Mouse (Mus musculus): ENCODE data around the gene Tgfbr3l. TPM values are rescaled to one million over a fixed set of nuclear protein-coding genes. Genes with fewer than 3 reads are reported as not detected.
"Not testable (repeated sequence)": the region's sequence is repeated elsewhere in the genome, so short reads cannot be mapped to it uniquely, and the experiment has no call there.

Gene Tgfbr3l
- polyA plus RNA-seq, 1 experiment from 2014 or later = 2.4 TPM

- no peak overlapping the region for H3K4me3 ChIP-seq
- WGBS = 96% methylated on average over 5 of the region's 5 CpGs
- H3K9me3 ChIP-seq = no peaks in the 10 kb centered on the region
- H3K27me3 ChIP-seq (ENCODE audit: insufficient read depth, poor library complexity, severe bottlenecking) = peaks cover 27% of the 10 kb centered on the region
- H3K36me3 ChIP-seq = peaks cover 96% of the 10 kb centered on the region
- H3K4me1 ChIP-seq (replicated peaks) = peaks cover 29% of the 10 kb centered on the region
- no peak for DNase-seq (ENCODE audit: low spot score)
- no peak overlapping the region for H3K27ac ChIP-seq
Measured at GRCm38 (mm10) chr8:4245061-4245460, 3.0 kb upstream of the Tgfbr3l start.

GRCm38 (mm10) chr8:4245737-4246136 lies 2.3 kb upstream of the Tgfbr3l start:
- no peak overlapping the region for H3K27ac ChIP-seq
- H3K4me3 ChIP-seq = no peak overlapping the region
- no peak for DNase-seq (ENCODE audit: low spot score)
- peaks cover 31% of the 10 kb centered on the region for H3K27me3 ChIP-seq (ENCODE audit: insufficient read depth, poor library complexity, severe bottlenecking)
- 91% methylated on average over 13 of the region's 13 CpGs for WGBS
- peaks cover 30% of the 10 kb centered on the region for H3K4me1 ChIP-seq (replicated peaks)
- H3K36me3 ChIP-seq = peaks cover 92% of the 10 kb centered on the region
- no peaks in the 10 kb centered on the region for H3K9me3 ChIP-seq

GRCm38 (mm10) chr8:4247241-4247640 lies 773 bp upstream of the Tgfbr3l start:
- H3K9me3 ChIP-seq = no peaks in the 10 kb centered on the region
- 92% methylated on average over 8 of the region's 8 CpGs for WGBS
- H3K27me3 ChIP-seq (ENCODE audit: insufficient read depth, poor library complexity, severe bottlenecking) = peaks cover 31% of the 10 kb centered on the region
- H3K36me3 ChIP-seq = peaks cover 78% of the 10 kb centered on the region
- no peak for DNase-seq (ENCODE audit: low spot score)
- H3K4me3 ChIP-seq = no peak overlapping the region
- H3K4me1 ChIP-seq (replicated peaks) = peaks cover 29% of the 10 kb centered on the region
- no peak overlapping the region for H3K27ac ChIP-seq

- 13% methylated on average over 29 of the region's 29 CpGs for WGBS
- peak; percentile 52 for DNase-seq (ENCODE audit: low spot score)
- Histone ChIP-seq H3K27ac (0 out of 2 replicates have a peak overlapping the region, but pooled peaks have one; percentile 50), H3K4me3 (peak overlapping the region; percentile 6; the same call in 1 of the 2 replicates), H3K36me3 (peaks cover 59% of the 10 kb centered on the region), H3K9me3 (no peaks in the 10 kb centered on the region), H3K4me1 (replicated peaks) (peaks cover 43% of the 10 kb centered on the region), H3K27me3 (ENCODE audit: insufficient read depth, poor library complexity, severe bottlenecking) (peaks cover 31% of the 10 kb centered on the region)
Measured at GRCm38 (mm10) chr8:4249213-4249612, 1.2 kb downstream of the Tgfbr3l start.

- peak; percentile 81 for DNase-seq (ENCODE audit: low spot score)
- Histone ChIP-seq H3K27me3 (ENCODE audit: insufficient read depth, poor library complexity, severe bottlenecking) (peaks cover 31% of the 10 kb centered on the region), H3K27ac (0 out of 2 replicates have a peak overlapping the region, but pooled peaks have one; percentile 5), H3K9me3 (no peaks in the 10 kb centered on the region), H3K4me1 (replicated peaks) (peaks cover 45% of the 10 kb centered on the region), H3K4me3 (peak overlapping the region; percentile 9; the same call in 1 of the 2 replicates), H3K36me3 (peaks cover 59% of the 10 kb centered on the region)
- WGBS = 30% methylated on average over 26 of the region's 26 CpGs
Measured at GRCm38 (mm10) chr8:4250306-4250970, 2.4 kb downstream of the Tgfbr3l start.

- Histone ChIP-seq H3K4me1 (replicated peaks) (peaks cover 53% of the 10 kb centered on the region), H3K27ac (peak overlapping the region; percentile 95), H3K36me3 (peaks cover 59% of the 10 kb centered on the region), H3K4me3 (peak overlapping the region; percentile 92), H3K27me3 (ENCODE audit: insufficient read depth, poor library complexity, severe bottlenecking) (peaks cover 31% of the 10 kb centered on the region), H3K9me3 (no peaks in the 10 kb centered on the region)
- no peak for DNase-seq (ENCODE audit: low spot score)
- 51% methylated on average over 8 of the region's 8 CpGs for WGBS
Measured at GRCm38 (mm10) chr8:4252116-4252760, 4.2 kb downstream of the Tgfbr3l start.

- Histone ChIP-seq H3K36me3 (peaks cover 57% of the 10 kb centered on the region), H3K9me3 (no peaks in the 10 kb centered on the region), H3K4me3 (peak within 1 kb of the TSS; percentile 92), H3K4me1 (replicated peaks) (peaks cover 58% of the 10 kb centered on the region), H3K27ac (peak within 1 kb of the TSS; percentile 95), H3K27me3 (ENCODE audit: insufficient read depth, poor library complexity, severe bottlenecking) (peaks cover 23% of the 10 kb centered on the region)
- WGBS = 1% methylated on average over 69 of the region's 69 CpGs
- DNase-seq (ENCODE audit: low spot score) = peak; percentile 95
Measured at GRCm38 (mm10) chr8:4252934-4253841, 5.2 kb downstream of the Tgfbr3l start, which contains the start of gene Snapc2. Snapc2 (plus strand) TSS chr8:4253080.

- 70% methylated on average over 6 of the region's 6 CpGs for WGBS
- peak overlapping the region; percentile 92 for H3K4me3 ChIP-seq
- no peak for DNase-seq (ENCODE audit: low spot score)
Measured at GRCm38 (mm10) chr8:4254001-4254400, 6.0 kb downstream of the Tgfbr3l start.

GRCm38 (mm10) chr8:4255471-4255870 lies 7.5 kb downstream of the Tgfbr3l start:
- not testable (repeated sequence) for H3K9me3 ChIP-seq; H3K27ac ChIP-seq; DNase-seq (ENCODE audit: low spot score); H3K4me3 ChIP-seq; H3K27me3 ChIP-seq (ENCODE audit: insufficient read depth, poor library complexity, severe bottlenecking)
- Histone ChIP-seq H3K36me3 (peaks cover 47% of the 10 kb centered on the region), H3K4me1 (replicated peaks) (peaks cover 49% of the 10 kb centered on the region)
- WGBS = 84% methylated on average over 7 of the region's 7 CpGs

More at GRCm38 (mm10) chr8:4254001-4254400, 6.0 kb downstream of the Tgfbr3l start:
- Histone ChIP-seq H3K27me3 (ENCODE audit: insufficient read depth, poor library complexity, severe bottlenecking) (peaks cover 15% of the 10 kb centered on the region), H3K4me1 (replicated peaks) (peaks cover 51% of the 10 kb centered on the region), H3K36me3 (peaks cover 49% of the 10 kb centered on the region), H3K27ac (0 out of 2 replicates have a peak overlapping the region, but pooled peaks have one; percentile 12), H3K9me3 (0 out of 2 replicates have a peak, but pooled peaks cover 3% of the 10 kb centered on the region)

GRCm38 (mm10) chr8:4256911-4257310 lies 8.9 kb downstream of the Tgfbr3l start:
- DNase-seq (ENCODE audit: low spot score) = no peak
- peaks cover 61% of the 10 kb centered on the region for H3K36me3 ChIP-seq
- 72% methylated on average over 4 of the region's 4 CpGs for WGBS
- no peaks in the 10 kb centered on the region for H3K27me3 ChIP-seq (ENCODE audit: insufficient read depth, poor library complexity, severe bottlenecking)
- 0 out of 2 replicates have a peak, but pooled peaks cover 3% of the 10 kb centered on the region for H3K9me3 ChIP-seq
- H3K27ac ChIP-seq = peak overlapping the region; percentile 98; the same call in 1 of the 2 replicates
- peak overlapping the region; percentile 93; the same call in 1 of the 2 replicates for H3K4me3 ChIP-seq
- H3K4me1 ChIP-seq (replicated peaks) = peaks cover 46% of the 10 kb centered on the region

- H3K27ac ChIP-seq = peak overlapping the region; percentile 98
- 80% methylated on average over 4 of the region's 4 CpGs for WGBS
- DNase-seq (ENCODE audit: low spot score) = no peak
- peaks cover 45% of the 10 kb centered on the region for H3K4me1 ChIP-seq (replicated peaks)
- H3K27me3 ChIP-seq (ENCODE audit: insufficient read depth, poor library complexity, severe bottlenecking) = no peaks in the 10 kb centered on the region
- H3K9me3 ChIP-seq = 0 out of 2 replicates have a peak, but pooled peaks cover 3% of the 10 kb centered on the region
- H3K4me3 ChIP-seq = peak overlapping the region; percentile 93
- peaks cover 66% of the 10 kb centered on the region for H3K36me3 ChIP-seq
Measured at GRCm38 (mm10) chr8:4257350-4257749, 9.3 kb downstream of the Tgfbr3l start.

- no peaks in the 10 kb centered on the region for H3K27me3 ChIP-seq (ENCODE audit: insufficient read depth, poor library complexity, severe bottlenecking)
- 2% methylated on average over 35 of the region's 35 CpGs for WGBS
- H3K27ac ChIP-seq = peak overlapping the region; percentile 98
- H3K4me3 ChIP-seq = peak overlapping the region; percentile 93
- 0 out of 2 replicates have a peak, but pooled peaks cover 3% of the 10 kb centered on the region for H3K9me3 ChIP-seq
- H3K4me1 ChIP-seq (replicated peaks) = peaks cover 41% of the 10 kb centered on the region
- DNase-seq (ENCODE audit: low spot score) = peak; percentile 91
- peaks cover 75% of the 10 kb centered on the region for H3K36me3 ChIP-seq
Measured at GRCm38 (mm10) chr8:4258233-4258632, 10.2 kb downstream of the Tgfbr3l start.
